Mouse (Mus musculus) MEL (cell line): ENCODE measurements around the gene Mettl1.

Source experiments
- CTCF ChIP-seq, 3 experiments: IDR thresholded peaks in 2 of 3; conservative IDR thresholded peaks in 1 of 3; 2 replicates each; pipeline ENCODE4 v1.5.1; 2011 to 2012; ENCODE audit warnings: low read length in 3 of 3, low read depth in 2 of 3, mild to moderate bottlenecking in 2 of 3, improper control_type of control experiment in 1 of 3, inconsistent platforms in 1 of 3, mixed read lengths in 1 of 3, moderate library complexity in 1 of 3; ENCODE audit not compliant: control insufficient read depth in 1 of 3, insufficient read depth in 1 of 3, poor library complexity in 1 of 3, severe bottlenecking in 1 of 3
- E2F4 ChIP-seq: IDR thresholded peaks from 2 replicates; pipeline ENCODE4 v1.6.1; 2011; ENCODE audit warnings: low read depth, low read length, improper control_type of control experiment, borderline replicate concordance
- EP300 ChIP-seq, 2 experiments: IDR thresholded peaks; 2 replicates each; pipeline ENCODE4 v1.6.1; 2011; ENCODE audit warnings: improper control_type of control experiment in 2 of 2, low read length in 2 of 2, low read depth in 1 of 2, mild to moderate bottlenecking in 1 of 2
- GABPA ChIP-seq: IDR thresholded peaks from 2 replicates; pipeline ENCODE4 v1.6.1; 2012; ENCODE audit warnings: low read depth, mild to moderate bottlenecking, inconsistent platforms, low read length, improper control_type of control experiment, moderate library complexity
- GATA1 ChIP-seq: IDR thresholded peaks from 2 replicates; pipeline ENCODE4 v1.6.1; 2011; ENCODE audit warnings: low read depth, low read length, improper control_type of control experiment
- KAT2A ChIP-seq: conservative IDR thresholded peaks from 2 replicates; pipeline ENCODE4 v1.6.1; 2012; ENCODE audit warnings: low read depth, low read length, improper control_type of control experiment, inconsistent platforms
- MAX ChIP-seq: IDR thresholded peaks from 2 replicates; pipeline ENCODE4 v1.6.1; 2011; ENCODE audit warnings: low read length, improper control_type of control experiment
- POLR2A ChIP-seq, 2 experiments: IDR thresholded peaks; 2 replicates each; pipeline ENCODE4 v1.6.1; 2011 to 2012; ENCODE audit warnings: low read length in 2 of 2, mild to moderate bottlenecking in 2 of 2, control low read depth in 1 of 2, improper control_type of control experiment in 1 of 2, low read depth in 1 of 2, moderate library complexity in 1 of 2; ENCODE audit not compliant: control insufficient read depth in 1 of 2, insufficient read depth in 1 of 2, poor library complexity in 1 of 2
- POLR2AphosphoS5 ChIP-seq: IDR thresholded peaks from 2 replicates; pipeline ENCODE4 v1.6.1; 2012; ENCODE audit warnings: low read depth, borderline replicate concordance, mild to moderate bottlenecking, inconsistent platforms, low read length, moderate library complexity, mixed read lengths
- SIN3A ChIP-seq: IDR thresholded peaks from 2 replicates; pipeline ENCODE4 v1.6.1; 2012; ENCODE audit warnings: low read length, improper control_type of control experiment, inconsistent platforms
- TCF12 ChIP-seq: IDR thresholded peaks from 2 replicates; pipeline ENCODE4 v1.6.1; 2014; ENCODE audit warnings: low read depth, mild to moderate bottlenecking, inconsistent platforms, low read length, improper control_type of control experiment, moderate library complexity
- USF2 ChIP-seq, 2 experiments: IDR thresholded peaks; 2 replicates each; pipeline ENCODE4 v1.6.1; 2011 to 2012; ENCODE audit warnings: improper control_type of control experiment in 2 of 2, low read length in 2 of 2, borderline replicate concordance in 1 of 2, inconsistent platforms in 1 of 2, low read depth in 1 of 2, mild to moderate bottlenecking in 1 of 2; ENCODE audit not compliant: insufficient read depth in 1 of 2
- ZC3H11A ChIP-seq: IDR thresholded peaks from 2 replicates; pipeline ENCODE4 v1.6.1; 2012; ENCODE audit warnings: low read depth, mild to moderate bottlenecking, inconsistent platforms, low read length, improper control_type of control experiment
- ZMIZ1 ChIP-seq: IDR thresholded peaks from 2 replicates; pipeline ENCODE4 v1.6.1; 2012; ENCODE audit warnings: low read depth, mild to moderate bottlenecking, inconsistent platforms, low read length, improper control_type of control experiment, moderate library complexity

- no peak for TF ChIP-seq E2F4
- no peak for TF ChIP-seq GATA1
- TF ChIP-seq ZC3H11A = no peak
- TF ChIP-seq KAT2A = no peak
- TF ChIP-seq MAX = no peak
- no peak for TF ChIP-seq EP300 (IDR thresholded peaks at IDR 0.05; ENCODE audit: low read depth in 1 of 2, low read length in 2 of 2)
- no peak for TF ChIP-seq CTCF (IDR thresholded peaks at IDR 0.05 in 2 of 3, conservative IDR thresholded peaks at IDR 0.05 in 1 of 3; ENCODE audit: control insufficient read depth in 1 of 3, insufficient read depth in 1 of 3, low read depth in 2 of 3, low read length in 3 of 3, poor library complexity in 1 of 3, severe bottlenecking in 1 of 3)
- no peak; a peak in 1 of 4 replicates for TF ChIP-seq POLR2A (IDR thresholded peaks at IDR 0.05; ENCODE audit: control insufficient read depth in 1 of 2, insufficient read depth in 1 of 2, low read depth in 1 of 2, low read length in 2 of 2, poor library complexity in 1 of 2)
- no peak for TF ChIP-seq ZMIZ1
- no peak for TF ChIP-seq GABPA
- no peak for TF ChIP-seq USF2 (IDR thresholded peaks at IDR 0.05; ENCODE audit: borderline replicate concordance in 1 of 2, insufficient read depth in 1 of 2, low read depth in 1 of 2, low read length in 2 of 2)
- TF ChIP-seq TCF12 = no peak
- TF ChIP-seq SIN3A = no peak
- no peak for TF ChIP-seq POLR2AphosphoS5
Measured at GRCm38 (mm10) chr10:127066519-127067018, 25.4 kb downstream of the Mettl1 start.
